ENCODE assay signal across 20 mouse cellular contexts in genomic region chr3:139002774-139003173, GRCm38 (mm10).
"Had no signal": no experiment of that assay in that cellular context is flagged by ENCODE, and none has a peak within 500 bp of the region (broad histone marks: within the 10 kb centered on the region; RNA-seq: fewer than 3 reads in every experiment).

No protein-coding gene starts in this region.

- DNase-seq: kidney, adult 18-20 months; kidney, adult 9 months; kidney, postnatal 25 days; left cerebral cortex, postnatal 4 days; liver, postnatal 0 days; lung, embryonic 14.5 days; right cerebral cortex, adult 18-20 months; right cerebral cortex, postnatal 14 days; right cerebral cortex, postnatal 4 days; thymus, adult 2 months; thymus, postnatal 14 days; thymus, postnatal 4 days had no signal

- ATAC-seq: liver, postnatal 0 days; lung, postnatal 0 days had no signal

- H3K4me3 ChIP-seq: limb, embryonic 12.5 days; limb, embryonic 15.5 days had no signal

- H3K9me3 ChIP-seq: limb, embryonic 12.5 days; limb, embryonic 15.5 days had no signal

- H3K27me3 ChIP-seq: limb, embryonic 12.5 days; limb, embryonic 15.5 days had no signal

- H3K9ac ChIP-seq: limb, embryonic 12.5 days; limb, embryonic 15.5 days; liver, embryonic 14.5 days; liver, postnatal 0 days; lung, embryonic 14.5 days had no signal

- H3K4me1 ChIP-seq: limb, embryonic 15.5 days had no signal

- H3K27ac ChIP-seq: kidney, postnatal 0 days; limb, embryonic 12.5 days; limb, embryonic 15.5 days; liver, embryonic 14.5 days; macrophage; stomach, postnatal 0 days had no signal

- H3K4me2 ChIP-seq: limb, embryonic 12.5 days; limb, embryonic 15.5 days; liver, embryonic 11.5 days; lung, embryonic 14.5 days had no signal
